Mouse (Mus musculus): ENCODE measurements around the gene March8. TPM values are rescaled to one million over a fixed set of nuclear protein-coding genes. Genes with fewer than 3 reads are reported as not detected.

The March8 gene
- 64.4 and 68.3 TPM in 2 replicates for polyA plus RNA-seq (2015; fragmentation: Nextera tagmentation; extraction: Ambion mirVana)

- H3K4me3 ChIP-seq: peak within 1 kb of the TSS; percentile 97
- H3K4me2 ChIP-seq: peak within 1 kb of the TSS; percentile 62
- peak within 1 kb of the TSS; percentile 85 for H3K9ac ChIP-seq
- WGBS: under 1% methylated on average over 75 of the region's 75 CpGs
- peak within 1 kb of the TSS; percentile 85 for H3K27ac ChIP-seq (replicated peaks)
- no peaks in the 10 kb centered on the region for H3K9me3 ChIP-seq
- H3K27me3 ChIP-seq: no peaks in the 10 kb centered on the region
- ATAC-seq (ENCODE audit: low FRiP score, low read depth): peak; percentile 95
- peaks cover 24% of the 10 kb centered on the region for H3K4me1 ChIP-seq (replicated peaks)
- H3K36me3 ChIP-seq: no peaks in the 10 kb centered on the region
Observed at GRCm38 (mm10) chr6:116337835-116338501, at the start of gene March8. March8 (plus strand) TSS chr6:116338024.

GRCm38 (mm10) chr6:116311411-116311810 lies 26.4 kb upstream of the March8 start:
- 97% methylated on average over 2 of the region's 2 CpGs for WGBS

GRCm38 (mm10) chr6:116319259-116319658 lies 18.6 kb upstream of the March8 start:
- no peak for ATAC-seq (ENCODE audit: low FRiP score, low read depth)
- no peak overlapping the region for H3K27ac ChIP-seq (replicated peaks)
- no peak overlapping the region for H3K4me3 ChIP-seq
- H3K9me3 ChIP-seq: no peaks in the 10 kb centered on the region
- H3K4me2 ChIP-seq: no peak overlapping the region
- no peaks in the 10 kb centered on the region for H3K4me1 ChIP-seq (replicated peaks)
- no peaks in the 10 kb centered on the region for H3K27me3 ChIP-seq
- no peak overlapping the region for H3K9ac ChIP-seq
- no peaks in the 10 kb centered on the region for H3K36me3 ChIP-seq
- WGBS: 89% methylated on average over 3 of the region's 3 CpGs

More at GRCm38 (mm10) chr6:116311411-116311810, 26.4 kb upstream of the March8 start:
- ATAC-seq (ENCODE audit: low FRiP score, low read depth): no peak
- Histone ChIP-seq H3K27ac (replicated peaks) (no peak overlapping the region), H3K9ac (no peak overlapping the region), H3K9me3 (no peaks in the 10 kb centered on the region), H3K4me3 (no peak overlapping the region), H3K36me3 (no peaks in the 10 kb centered on the region), H3K4me1 (replicated peaks) (no peaks in the 10 kb centered on the region), H3K27me3 (no peaks in the 10 kb centered on the region), H3K4me2 (no peak overlapping the region)

GRCm38 (mm10) chr6:116326641-116327040 lies 11.2 kb upstream of the March8 start:
- H3K27me3 ChIP-seq: no peaks in the 10 kb centered on the region
- H3K9ac ChIP-seq: no peak overlapping the region
- H3K36me3 ChIP-seq: no peaks in the 10 kb centered on the region
- H3K9me3 ChIP-seq: no peaks in the 10 kb centered on the region
- WGBS: 89% methylated on average over 3 of the region's 3 CpGs
- no peak overlapping the region for H3K4me2 ChIP-seq
- no peak for ATAC-seq (ENCODE audit: low FRiP score, low read depth)
- no peaks in the 10 kb centered on the region for H3K4me1 ChIP-seq (replicated peaks)
- no peak overlapping the region for H3K4me3 ChIP-seq
- H3K27ac ChIP-seq (replicated peaks): no peak overlapping the region

- Histone ChIP-seq H3K4me2 (no peak overlapping the region), H3K27me3 (no peaks in the 10 kb centered on the region), H3K4me3 (no peak overlapping the region), H3K36me3 (no peaks in the 10 kb centered on the region), H3K9me3 (no peaks in the 10 kb centered on the region), H3K9ac (no peak overlapping the region), H3K27ac (replicated peaks) (no peak overlapping the region), H3K4me1 (replicated peaks) (no peaks in the 10 kb centered on the region)
- ATAC-seq (ENCODE audit: low FRiP score, low read depth): no peak
- 66% methylated on average over 2 of the region's 2 CpGs for WGBS
Observed at GRCm38 (mm10) chr6:116331396-116331795, 6.4 kb upstream of the March8 start.

- Histone ChIP-seq H3K4me1 (replicated peaks) (peaks cover 24% of the 10 kb centered on the region), H3K4me3 (peak overlapping the region; percentile 97), H3K27ac (replicated peaks) (peak overlapping the region; percentile 85), H3K9me3 (no peaks in the 10 kb centered on the region), H3K36me3 (no peaks in the 10 kb centered on the region), H3K27me3 (no peaks in the 10 kb centered on the region), H3K9ac (peak overlapping the region; percentile 85), H3K4me2 (peak overlapping the region; percentile 62)
- ATAC-seq (ENCODE audit: low FRiP score, low read depth): no peak
- 4% methylated on average over 7 of the region's 7 CpGs for WGBS
Observed at GRCm38 (mm10) chr6:116337466-116337834, 374 bp upstream of the March8 start.

GRCm38 (mm10) chr6:116338520-116338919 lies 696 bp downstream of the March8 start:
- Histone ChIP-seq H3K9me3 (no peaks in the 10 kb centered on the region), H3K9ac (peak overlapping the region; percentile 85), H3K36me3 (no peaks in the 10 kb centered on the region), H3K4me2 (peak overlapping the region; percentile 62), H3K4me1 (replicated peaks) (peaks cover 24% of the 10 kb centered on the region), H3K27me3 (no peaks in the 10 kb centered on the region), H3K4me3 (peak overlapping the region; percentile 97), H3K27ac (replicated peaks) (peak overlapping the region; percentile 85)
- 3% methylated on average over 8 of the region's 8 CpGs for WGBS
- ATAC-seq (ENCODE audit: low FRiP score, low read depth): no peak

- Histone ChIP-seq H3K9me3 (no peaks in the 10 kb centered on the region), H3K4me1 (replicated peaks) (peaks cover 24% of the 10 kb centered on the region), H3K36me3 (no peaks in the 10 kb centered on the region), H3K27me3 (no peaks in the 10 kb centered on the region), H3K4me3 (peak overlapping the region; percentile 97), H3K9ac (no peak overlapping the region), H3K27ac (replicated peaks) (no peak overlapping the region), H3K4me2 (peak overlapping the region; percentile 62)
- 77% methylated on average over 5 of the region's 5 CpGs for WGBS
- ATAC-seq (ENCODE audit: low FRiP score, low read depth): no peak
Observed at GRCm38 (mm10) chr6:116339088-116339487, 1.3 kb downstream of the March8 start.

- peak overlapping the region; percentile 62 for H3K4me2 ChIP-seq
- no peak overlapping the region for H3K27ac ChIP-seq (replicated peaks)
- 82% methylated on average over 1 of the region's 1 CpGs for WGBS
- H3K4me1 ChIP-seq (replicated peaks): peaks cover 24% of the 10 kb centered on the region
- no peaks in the 10 kb centered on the region for H3K27me3 ChIP-seq
- H3K4me3 ChIP-seq: no peak overlapping the region
- no peaks in the 10 kb centered on the region for H3K36me3 ChIP-seq
- no peak overlapping the region for H3K9ac ChIP-seq
- ATAC-seq (ENCODE audit: low FRiP score, low read depth): no peak
- H3K9me3 ChIP-seq: no peaks in the 10 kb centered on the region
Observed at GRCm38 (mm10) chr6:116340521-116340920, 2.7 kb downstream of the March8 start.

- Histone ChIP-seq H3K4me3 (no peak overlapping the region), H3K27ac (replicated peaks) (no peak overlapping the region), H3K4me1 (replicated peaks) (no peaks in the 10 kb centered on the region), H3K4me2 (no peak overlapping the region), H3K9me3 (no peaks in the 10 kb centered on the region), H3K9ac (no peak overlapping the region), H3K27me3 (no peaks in the 10 kb centered on the region), H3K36me3 (no peaks in the 10 kb centered on the region)
- ATAC-seq (ENCODE audit: low FRiP score, low read depth): no peak
- WGBS: 83% methylated on average over 2 of the region's 2 CpGs
Observed at GRCm38 (mm10) chr6:116347953-116348352, 10.1 kb downstream of the March8 start.

- no peak for ATAC-seq (ENCODE audit: low FRiP score, low read depth)
- 93% methylated on average over 3 of the region's 3 CpGs for WGBS
Observed at GRCm38 (mm10) chr6:116349997-116350396, 12.2 kb downstream of the March8 start.

GRCm38 (mm10) chr6:116350643-116351042 lies 12.8 kb downstream of the March8 start:
- no peak overlapping the region for H3K4me2 ChIP-seq
- H3K4me3 ChIP-seq: no peak overlapping the region
- no peak for ATAC-seq (ENCODE audit: low FRiP score, low read depth)
- H3K9ac ChIP-seq: no peak overlapping the region
- H3K4me1 ChIP-seq (replicated peaks): no peaks in the 10 kb centered on the region
- WGBS: 86% methylated on average over 6 of the region's 6 CpGs
- no peaks in the 10 kb centered on the region for H3K9me3 ChIP-seq
- no peaks in the 10 kb centered on the region for H3K27me3 ChIP-seq
- H3K36me3 ChIP-seq: no peaks in the 10 kb centered on the region
- H3K27ac ChIP-seq (replicated peaks): no peak overlapping the region

More at GRCm38 (mm10) chr6:116349997-116350396, 12.2 kb downstream of the March8 start:
- no peak overlapping the region for H3K27ac ChIP-seq (replicated peaks)
- H3K36me3 ChIP-seq: no peaks in the 10 kb centered on the region
- no peak overlapping the region for H3K4me2 ChIP-seq
- no peaks in the 10 kb centered on the region for H3K27me3 ChIP-seq
- H3K9me3 ChIP-seq: no peaks in the 10 kb centered on the region
- H3K4me3 ChIP-seq: no peak overlapping the region
- no peak overlapping the region for H3K9ac ChIP-seq
- H3K4me1 ChIP-seq (replicated peaks): no peaks in the 10 kb centered on the region

- no peaks in the 10 kb centered on the region for H3K4me1 ChIP-seq (replicated peaks)
- no peak overlapping the region for H3K9ac ChIP-seq
- H3K36me3 ChIP-seq: no peaks in the 10 kb centered on the region
- H3K27me3 ChIP-seq: no peaks in the 10 kb centered on the region
- no peak overlapping the region for H3K4me2 ChIP-seq
- no peak overlapping the region for H3K27ac ChIP-seq (replicated peaks)
- no peaks in the 10 kb centered on the region for H3K9me3 ChIP-seq
- ATAC-seq (ENCODE audit: low FRiP score, low read depth): no peak
- H3K4me3 ChIP-seq: no peak overlapping the region
- 80% methylated on average over 4 of the region's 4 CpGs for WGBS
Observed at GRCm38 (mm10) chr6:116351534-116351933, 13.7 kb downstream of the March8 start.

Data from hindbrain, embryonic 15.5 days (tissue).